Mouse (Mus musculus) kidney, embryonic 14.5 days (tissue): ENCODE measurements at regions not wholly inside any gene's neighbourhood (a gene's known extent, or its start where the extent isn't known, plus 50 kb on each side); places are given as distances from the start of the nearest gene placed in this dataset.

Source experiments
- ATAC-seq: fragments of 200-750 bp; cut with Nextera tagmentation; 2 replicates; pipeline ENCODE4 v1.8.0; 2017; ENCODE audit warnings: moderate number of reproducible peaks, mild to moderate bottlenecking, moderate TSS enrichment, moderate library complexity; ENCODE audit not compliant: low FRiP score, low TSS enrichment
- H3K27ac ChIP-seq: fragments of 300-500 bp; sonication (generic); 2 replicates; pipeline ENCODE4 v1.5.1; 2014; ENCODE audit warnings: low read depth, mild to moderate bottlenecking, low read length, moderate library complexity, mixed read lengths
- H3K27me3 ChIP-seq: fragments of 300-500 bp; sonication (generic); 2 replicates; pipeline ENCODE4 v1.6.1; 2014; ENCODE audit warnings: mild to moderate bottlenecking, low read length; ENCODE audit not compliant: control insufficient read depth, insufficient read depth
- H3K36me3 ChIP-seq: fragments of 300-500 bp; sonication (generic); 2 replicates; pipeline ENCODE4 v1.6.1; 2014; ENCODE audit warnings: low read length, mixed read lengths; ENCODE audit not compliant: control insufficient read depth, insufficient read depth
- H3K4me1 ChIP-seq: fragments of 300-500 bp; sonication (generic); 2 replicates; pipeline ENCODE4 v1.6.1; 2014; ENCODE audit warnings: low read length, mixed read lengths; ENCODE audit not compliant: control insufficient read depth, insufficient read depth
- H3K4me2 ChIP-seq: fragments of 300-500 bp; sonication (generic); replicated peaks from 2 replicates; pipeline ENCODE4 v1.6.1; 2014; ENCODE audit warnings: low read depth, mild to moderate bottlenecking, low read length
- H3K4me3 ChIP-seq: fragments of 300-500 bp; sonication (generic); 2 replicates; pipeline ENCODE4 v1.5.1; 2014; ENCODE audit warnings: mild to moderate bottlenecking, low read length
- H3K9ac ChIP-seq: fragments of 300-500 bp; sonication (generic); 2 replicates; pipeline ENCODE4 v1.6.1; 2014; ENCODE audit warnings: low read depth, mild to moderate bottlenecking, low read length, moderate library complexity
- H3K9me3 ChIP-seq: fragments of 300-500 bp; sonication (generic); 2 replicates; pipeline ENCODE4 v1.6.1; 2016; ENCODE audit warnings: low read length; ENCODE audit not compliant: control insufficient read depth
- WGBS: fragments of 180-500 bp; shearing (Covaris S2); extraction: QIAGEN DNeasy Blood & Tissue Kit; methylation state at CpG from one replicate; pipeline ENCODE4 v1.1.7; 2014; 5-methylcytosine and 5-hydroxymethylcytosine counted together

DNA sequence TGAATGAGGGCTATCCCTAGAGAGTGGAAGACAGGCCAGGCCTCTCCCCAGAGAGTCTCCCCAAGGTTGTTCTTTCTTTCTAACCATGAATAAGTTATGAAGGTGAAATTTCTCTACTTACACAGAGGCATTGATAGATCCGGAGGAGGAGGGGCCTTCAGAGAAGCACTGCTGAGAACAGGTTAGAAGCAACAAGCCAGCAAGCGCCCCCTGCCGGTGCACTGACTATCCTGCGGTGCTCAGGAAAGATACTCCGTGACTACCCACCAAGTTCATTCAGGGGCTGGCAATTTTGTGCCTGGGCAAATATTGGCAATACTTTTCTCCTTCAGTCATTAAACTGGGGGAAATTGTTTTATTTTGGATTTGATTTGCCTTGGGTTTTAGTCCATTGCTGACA is 122.5 kb upstream of the Tank start:
- H3K4me3 ChIP-seq, result no peak overlapping the region
- H3K4me2 ChIP-seq, result no peak overlapping the region
- H3K4me1 ChIP-seq, result no peaks in the 10 kb centered on the region
- no peak overlapping the region for H3K27ac ChIP-seq
- H3K27me3 ChIP-seq, result no peaks in the 10 kb centered on the region
- H3K36me3 ChIP-seq, result no peaks in the 10 kb centered on the region
- H3K9ac ChIP-seq, result no peak overlapping the region
- no peak for ATAC-seq
- no peaks in the 10 kb centered on the region for H3K9me3 ChIP-seq
- WGBS, result 23% methylated on average over 5 of the region's 5 CpGs

DNA sequence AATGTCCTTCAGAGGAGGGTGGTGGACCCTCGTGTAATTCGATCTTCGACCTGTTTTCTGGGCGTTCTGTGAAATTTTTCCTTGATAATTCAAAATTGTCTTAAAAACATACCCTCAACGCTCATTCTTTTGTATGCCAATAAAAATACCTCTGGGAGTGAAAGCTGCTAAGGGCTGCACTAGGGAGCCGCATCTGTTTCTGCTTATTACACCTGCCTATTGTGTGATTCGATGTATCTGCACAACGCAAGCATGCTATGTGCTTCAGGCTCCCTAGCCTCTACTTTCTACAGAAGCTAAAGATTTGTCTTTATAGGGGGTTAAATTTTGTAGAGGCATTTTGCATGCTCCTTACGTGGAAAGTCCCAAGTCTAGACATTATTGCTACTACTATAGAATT is 123.7 kb upstream of the Tank start:
- Histone ChIP-seq H3K27ac (no peak overlapping the region), H3K4me2 (no peak overlapping the region)
- WGBS, result 37% methylated on average over 9 of the region's 9 CpGs

DNA sequence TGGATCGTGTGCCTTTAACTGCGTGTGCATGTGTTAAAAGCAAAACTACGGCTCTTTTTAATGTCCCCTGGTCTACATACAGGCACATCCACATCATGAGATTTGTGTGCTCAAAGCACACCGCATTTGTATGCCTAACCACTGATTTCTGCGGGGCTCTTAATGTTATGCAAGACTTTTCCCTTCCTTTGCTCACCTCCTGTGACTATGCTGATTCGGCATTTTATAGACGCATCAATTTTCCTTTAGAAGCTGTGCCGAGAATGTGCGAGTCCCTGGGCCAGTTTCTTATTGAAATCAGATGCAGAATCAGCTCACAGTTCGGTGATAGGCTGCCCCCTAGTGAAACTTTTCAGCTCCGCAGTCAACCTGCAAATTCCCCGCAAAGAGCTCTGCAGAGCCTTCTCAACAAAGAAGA is 124.1 kb upstream of the Tank start:
- 1% methylated on average over 12 of the region's 12 CpGs for WGBS
- no peaks in the 10 kb centered on the region for H3K9me3 ChIP-seq
- H3K4me3 ChIP-seq, result peak overlapping the region; percentile 29
- no peak overlapping the region; the same call in 1 of the 2 replicates for H3K27ac ChIP-seq
- H3K9ac ChIP-seq, result peak overlapping the region; percentile 40; the same call in 1 of the 2 replicates
- H3K36me3 ChIP-seq, result no peaks in the 10 kb centered on the region
- no peaks in the 10 kb centered on the region for H3K4me1 ChIP-seq
- H3K4me2 ChIP-seq, result peak overlapping the region; percentile 50
- ATAC-seq, result peak; percentile 55
- no peaks in the 10 kb centered on the region for H3K27me3 ChIP-seq

More for the DNA sequence above, 123.7 kb upstream of the Tank start:
- H3K9ac ChIP-seq, result no peak overlapping the region
- peak; percentile 11; the same call in 1 of the 2 replicates for ATAC-seq
- H3K4me1 ChIP-seq, result no peaks in the 10 kb centered on the region
- H3K36me3 ChIP-seq, result no peaks in the 10 kb centered on the region
- H3K27me3 ChIP-seq, result no peaks in the 10 kb centered on the region
- no peaks in the 10 kb centered on the region for H3K9me3 ChIP-seq
- H3K4me3 ChIP-seq, result no peak overlapping the region

DNA sequence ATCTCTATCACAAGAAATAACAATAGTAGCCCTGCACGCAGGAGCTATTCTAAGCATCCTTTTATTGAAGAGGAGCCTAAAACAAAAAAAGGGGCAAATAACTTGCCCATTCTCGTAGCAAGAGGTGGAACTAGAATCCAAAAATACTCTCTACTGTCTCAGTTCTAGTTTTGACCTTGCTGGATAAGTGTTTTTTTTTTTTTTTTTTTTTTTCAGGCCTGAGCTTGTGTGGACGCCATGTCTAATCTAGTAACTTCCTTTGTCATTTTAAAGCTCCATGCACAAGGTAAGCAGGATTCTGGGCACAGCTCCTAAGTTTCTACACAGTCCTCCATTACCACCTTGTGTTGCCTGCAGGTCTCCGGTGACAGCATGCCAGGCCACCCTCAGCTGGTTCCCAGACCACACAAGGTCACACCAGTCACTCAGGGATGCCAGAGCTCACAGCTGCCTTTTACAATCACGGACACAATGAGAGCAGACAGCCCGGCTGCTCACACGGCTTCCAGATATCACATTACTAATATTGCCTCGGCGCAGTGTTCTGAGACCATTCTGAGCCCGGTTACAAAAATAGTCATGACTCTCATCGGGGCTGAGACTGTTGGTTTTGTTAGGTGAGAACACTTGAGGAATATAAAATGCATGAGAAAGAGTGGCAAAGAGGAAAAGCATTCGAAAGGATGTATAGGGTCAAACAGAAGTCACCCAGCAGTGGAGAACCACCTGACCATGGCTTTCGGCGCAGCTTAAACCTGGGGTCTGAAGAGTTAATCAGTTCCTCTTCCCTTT is 124.7 kb upstream of the Tank start:
- Histone ChIP-seq H3K9me3 (no peaks in the 10 kb centered on the region), H3K27me3 (no peaks in the 10 kb centered on the region), H3K36me3 (no peaks in the 10 kb centered on the region), H3K27ac (no peak overlapping the region; the same call in 1 of the 2 replicates), H3K4me1 (no peaks in the 10 kb centered on the region), H3K9ac (peak overlapping the region; percentile 40; the same call in 1 of the 2 replicates), H3K4me2 (peak overlapping the region; percentile 50), H3K4me3 (peak overlapping the region; percentile 29)
- 21% methylated on average over 14 of the region's 14 CpGs for WGBS
- peak; percentile 87 for ATAC-seq

DNA sequence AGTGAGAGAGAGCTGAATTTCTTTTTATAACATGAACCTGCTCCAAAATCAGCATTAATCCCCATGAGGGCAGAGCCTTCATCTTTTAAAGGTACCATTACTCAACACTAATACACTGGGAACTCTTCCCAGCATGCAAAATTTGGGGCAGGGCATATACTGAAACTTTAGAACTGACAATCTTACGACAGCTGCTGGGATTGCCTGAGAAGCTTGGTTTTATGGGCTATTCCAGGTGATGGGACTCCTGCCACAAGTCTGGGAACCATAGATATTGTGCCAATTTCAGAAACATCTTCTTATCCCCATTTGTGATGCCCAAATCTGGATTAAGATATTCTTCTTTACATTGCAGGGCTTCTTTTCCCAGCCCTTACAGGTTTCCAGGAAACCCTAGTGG is 125.8 kb upstream of the Tank start:
- Histone ChIP-seq H3K4me3 (no peak overlapping the region), H3K9me3 (no peaks in the 10 kb centered on the region), H3K4me1 (no peaks in the 10 kb centered on the region), H3K27ac (no peak overlapping the region), H3K36me3 (no peaks in the 10 kb centered on the region), H3K9ac (no peak overlapping the region), H3K4me2 (no peak overlapping the region), H3K27me3 (no peaks in the 10 kb centered on the region)
- 85% methylated on average over 1 of the region's 1 CpGs for WGBS
- ATAC-seq, result no peak

DNA sequence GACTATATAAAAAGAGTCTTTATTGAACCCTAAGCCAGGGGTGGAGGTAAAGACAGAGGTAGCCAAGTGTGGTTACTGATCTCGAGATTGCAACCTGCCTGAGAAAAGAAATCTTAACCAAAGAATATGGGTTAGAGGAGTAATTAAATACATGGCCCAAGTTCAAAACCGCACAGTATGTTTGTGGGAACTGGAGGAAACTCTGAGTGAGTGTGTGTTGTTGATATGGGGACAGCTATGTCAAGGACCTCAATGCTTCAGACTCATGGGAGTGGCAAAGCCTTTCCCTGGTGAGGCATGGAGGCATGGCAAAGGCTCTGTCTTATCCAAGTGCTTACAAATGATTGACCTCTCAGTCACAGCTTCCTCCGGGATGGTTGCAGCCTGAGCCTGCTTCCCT is 127.7 kb upstream of the Tank start:
- WGBS, result 82% methylated on average over 3 of the region's 3 CpGs

DNA sequence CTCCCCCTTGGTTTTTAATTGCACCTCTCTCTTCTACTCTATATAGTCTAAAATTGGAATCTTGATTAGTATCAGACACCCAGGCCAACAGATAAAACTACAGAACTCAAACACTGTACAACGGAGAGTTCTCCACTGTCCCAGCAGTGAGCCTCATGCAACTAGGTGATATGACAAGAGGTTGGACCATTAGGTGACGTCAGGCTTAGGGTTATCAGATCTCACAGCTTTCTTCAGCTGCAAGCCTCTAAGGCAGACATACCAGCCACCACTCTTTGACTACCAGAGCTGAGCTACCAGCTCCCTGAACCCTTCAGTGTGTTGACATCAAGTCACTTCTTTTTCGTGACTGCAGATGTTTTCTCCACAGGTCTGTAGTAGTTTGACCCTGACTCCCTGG is 141.8 kb upstream of the Tank start:
- ATAC-seq, result no peak
- no peaks in the 10 kb centered on the region for H3K27me3 ChIP-seq
- no peaks in the 10 kb centered on the region for H3K36me3 ChIP-seq
- H3K27ac ChIP-seq, result no peak overlapping the region
- WGBS, result 89% methylated on average over 3 of the region's 3 CpGs
- H3K4me2 ChIP-seq, result no peak overlapping the region
- H3K4me3 ChIP-seq, result no peak overlapping the region
- no peaks in the 10 kb centered on the region for H3K4me1 ChIP-seq
- no peaks in the 10 kb centered on the region for H3K9me3 ChIP-seq
- no peak overlapping the region for H3K9ac ChIP-seq

More for the DNA sequence above, 127.7 kb upstream of the Tank start:
- no peaks in the 10 kb centered on the region for H3K27me3 ChIP-seq
- no peak overlapping the region for H3K4me2 ChIP-seq
- H3K27ac ChIP-seq, result no peak overlapping the region
- H3K36me3 ChIP-seq, result no peaks in the 10 kb centered on the region
- ATAC-seq, result no peak
- H3K9ac ChIP-seq, result no peak overlapping the region
- H3K4me3 ChIP-seq, result no peak overlapping the region
- no peaks in the 10 kb centered on the region for H3K4me1 ChIP-seq
- no peaks in the 10 kb centered on the region for H3K9me3 ChIP-seq

DNA sequence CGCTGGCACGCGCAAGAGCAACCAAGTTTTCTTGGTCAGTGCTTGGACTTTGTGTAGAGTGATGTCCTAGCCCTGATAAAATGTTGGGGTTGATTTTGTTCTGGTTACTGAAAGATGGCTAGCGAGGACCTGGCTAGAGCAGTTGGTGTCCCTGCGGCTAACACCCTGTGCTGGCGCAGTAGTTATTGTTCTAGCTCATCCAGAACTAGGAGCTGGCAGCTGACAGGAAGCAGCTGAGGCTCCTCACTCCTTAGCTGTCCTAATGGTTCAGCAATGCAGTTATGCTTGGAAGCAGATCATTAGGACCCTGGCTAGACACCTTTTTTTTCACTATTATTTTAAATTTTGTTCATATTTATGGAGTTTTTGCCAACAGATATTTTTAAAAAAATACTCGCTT is 170.5 kb upstream of the Tank start:
- ATAC-seq, result no peak
- Histone ChIP-seq H3K4me3 (no peak overlapping the region), H3K4me1 (0 out of 2 replicates have a peak, but pooled peaks cover 4% of the 10 kb centered on the region), H3K4me2 (no peak overlapping the region), H3K9me3 (no peaks in the 10 kb centered on the region), H3K36me3 (no peaks in the 10 kb centered on the region), H3K9ac (no peak overlapping the region), H3K27ac (no peak overlapping the region), H3K27me3 (no peaks in the 10 kb centered on the region)
- WGBS, result 93% methylated on average over 7 of the region's 7 CpGs

DNA sequence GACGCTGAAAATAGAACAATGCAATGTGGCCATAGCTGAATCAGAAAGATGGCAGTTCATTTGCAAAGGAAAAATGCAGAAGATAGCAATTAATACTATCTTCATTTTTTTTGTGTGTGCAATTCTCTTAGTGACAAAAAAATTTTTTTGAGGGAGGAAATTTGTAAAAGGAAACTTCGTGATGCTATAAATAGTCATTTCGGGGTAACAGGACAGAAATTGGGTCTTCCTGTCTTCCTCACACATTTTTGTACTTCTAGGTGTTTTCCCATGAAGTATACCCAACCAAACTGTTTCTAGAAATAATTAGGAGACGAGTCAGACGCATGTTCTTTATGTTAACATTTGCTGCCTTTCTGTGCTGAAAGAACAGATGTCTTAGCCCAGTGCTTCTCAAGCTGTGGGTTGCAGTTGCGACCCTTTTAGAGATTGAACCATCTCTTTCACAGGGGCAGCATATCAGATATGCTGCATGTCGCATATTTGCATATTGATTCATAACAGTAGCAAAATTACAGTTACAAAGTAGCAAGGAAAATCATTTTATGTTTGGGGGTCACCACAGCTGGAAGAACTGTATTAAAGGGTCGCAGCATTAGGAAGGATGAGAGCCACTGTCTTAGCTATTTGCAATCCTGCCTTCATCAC is 172.2 kb upstream of the Tank start:
- no peak overlapping the region for H3K9ac ChIP-seq
- H3K36me3 ChIP-seq, result no peaks in the 10 kb centered on the region
- whole genome bisulfite sequencing, result 94% methylated on average over 8 of the region's 8 CpGs
- ATAC-seq, result no peak
- peaks cover 10% of the 10 kb centered on the region; the same call in 1 of the 2 replicates for H3K4me1 ChIP-seq
- H3K27ac ChIP-seq, result no peak overlapping the region
- no peak overlapping the region for H3K4me3 ChIP-seq
- H3K9me3 ChIP-seq, result no peaks in the 10 kb centered on the region
- no peak overlapping the region for H3K4me2 ChIP-seq
- H3K27me3 ChIP-seq, result no peaks in the 10 kb centered on the region
